Mouse (Mus musculus): ENCODE data around the gene Il34. TPM values are rescaled to one million over a fixed set of nuclear protein-coding genes. Genes with fewer than 3 reads are reported as not detected.

Il34 gene
- polyA plus RNA-seq, 1 experiment, result 40.4 TPM

DNA sequence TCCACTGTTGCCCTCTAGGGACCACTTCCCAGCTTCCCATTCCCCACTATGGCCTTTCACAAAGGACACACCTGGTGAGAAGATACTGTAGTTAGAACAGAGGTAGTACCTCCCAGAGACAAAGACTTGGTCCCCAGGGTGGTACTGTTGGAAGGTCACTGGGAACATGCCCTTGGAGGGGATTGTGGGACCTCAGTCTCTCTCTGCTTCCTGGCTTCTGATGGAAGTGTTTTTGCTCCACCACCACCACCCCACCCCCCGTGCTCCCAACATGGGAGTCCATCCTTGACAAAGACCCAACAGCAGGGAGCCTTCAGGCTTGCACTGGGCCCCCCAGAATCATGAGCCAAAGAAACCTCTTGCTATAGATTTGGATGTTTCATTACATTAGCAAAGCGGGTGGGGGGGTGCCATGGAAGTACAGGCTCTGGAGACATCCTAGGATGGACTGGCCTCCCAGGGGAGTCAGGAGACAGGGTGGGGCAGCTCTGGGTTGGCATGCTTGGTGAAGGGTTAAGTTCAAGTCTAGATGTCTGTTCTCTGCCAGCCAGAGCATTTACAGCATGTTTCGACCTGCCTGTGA lies 99.3 kb downstream of the Il34 start:
- 90% methylated on average over 3 of the region's 3 CpGs for WGBS
- no peak overlapping the region for H3K4me3 ChIP-seq (replicated peaks; ENCODE audit: extremely low read depth, low read depth, low read length)
- TF ChIP-seq CTCF (IDR thresholded peaks at IDR 0.05; ENCODE audit: insufficient read depth, low read length) (no peak), POLR2A (IDR thresholded peaks at IDR 0.05; ENCODE audit: borderline replicate concordance, extremely low read depth, low read depth, low read length) (no peak)
- no peak for DNase-seq
- H3K4me1 ChIP-seq (ENCODE audit: control insufficient read depth, insufficient read depth, low read length), result peaks cover 13% of the 10 kb centered on the region

- no peak for TF ChIP-seq POLR2A (IDR thresholded peaks at IDR 0.05; ENCODE audit: borderline replicate concordance, extremely low read depth, low read depth, low read length)
- TF ChIP-seq CTCF (IDR thresholded peaks at IDR 0.05; ENCODE audit: insufficient read depth, low read length), result no peak
- peaks cover 5% of the 10 kb centered on the region for H3K4me1 ChIP-seq (ENCODE audit: control insufficient read depth, insufficient read depth, low read length)
- DNase-seq, result no peak
- WGBS, result 68% methylated on average over 14 of the region's 14 CpGs
- H3K4me3 ChIP-seq (replicated peaks; ENCODE audit: extremely low read depth, low read depth, low read length), result no peak overlapping the region
Observed at GRCm38 (mm10) chr8:110705391-110706287, 100.1 kb downstream of the Il34 start.

GRCm38 (mm10) chr8:110704103-110704502 lies 101.6 kb downstream of the Il34 start:
- 88% methylated on average over 3 of the region's 3 CpGs for WGBS
- Histone ChIP-seq H3K4me3 (replicated peaks; ENCODE audit: extremely low read depth, low read depth, low read length) (no peak overlapping the region), H3K4me1 (ENCODE audit: control insufficient read depth, insufficient read depth, low read length) (no peaks in the 10 kb centered on the region)
- no peak for TF ChIP-seq POLR2A (IDR thresholded peaks at IDR 0.05; ENCODE audit: borderline replicate concordance, extremely low read depth, low read depth, low read length)
- TF ChIP-seq CTCF (IDR thresholded peaks at IDR 0.05; ENCODE audit: insufficient read depth, low read length), result no peak
- no peak for DNase-seq

DNA sequence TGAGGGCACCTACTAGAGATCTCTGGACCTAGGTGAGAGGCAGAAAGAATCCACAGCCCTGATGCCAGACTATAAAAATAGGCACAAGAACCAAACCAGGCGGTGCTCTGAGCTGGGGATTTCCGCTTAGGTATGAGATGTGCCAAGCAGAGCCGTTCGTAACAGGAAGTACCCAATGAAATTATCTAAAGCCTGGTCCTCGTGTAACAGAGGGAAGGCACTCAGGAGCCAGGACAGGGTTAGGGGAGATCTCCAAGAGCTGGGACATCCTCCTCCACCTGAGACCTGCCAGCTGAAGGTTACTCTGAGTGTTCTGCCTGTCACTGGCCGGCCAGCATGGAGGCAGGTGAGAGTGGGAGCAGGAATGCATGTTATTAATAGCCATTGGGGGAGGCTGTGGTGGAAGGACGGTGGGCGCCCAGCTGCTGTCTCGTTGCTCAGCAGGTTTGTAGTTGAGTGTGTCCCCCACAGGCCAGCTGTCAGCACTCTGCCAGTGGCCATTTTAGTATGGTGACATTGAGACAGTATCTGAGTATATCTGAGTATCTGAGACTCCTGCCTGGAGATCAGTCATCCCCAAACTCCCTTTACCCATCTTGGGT lies 102.2 kb downstream of the Il34 start:
- Histone ChIP-seq H3K4me3 (replicated peaks; ENCODE audit: extremely low read depth, low read depth, low read length) (no peak overlapping the region), H3K4me1 (ENCODE audit: control insufficient read depth, insufficient read depth, low read length) (no peaks in the 10 kb centered on the region)
- no peak for TF ChIP-seq POLR2A (IDR thresholded peaks at IDR 0.05; ENCODE audit: borderline replicate concordance, extremely low read depth, low read depth, low read length)
- TF ChIP-seq CTCF (IDR thresholded peaks at IDR 0.05; ENCODE audit: insufficient read depth, low read length), result no peak
- DNase-seq, result no peak
- WGBS, result 68% methylated on average over 9 of the region's 9 CpGs

- TF ChIP-seq CTCF (IDR thresholded peaks at IDR 0.05; ENCODE audit: insufficient read depth, low read length) (no peak), POLR2A (IDR thresholded peaks at IDR 0.05; ENCODE audit: borderline replicate concordance, extremely low read depth, low read depth, low read length) (no peak)
- no peak for DNase-seq
- WGBS, result 61% methylated on average over 9 of the region's 9 CpGs
- Histone ChIP-seq H3K4me1 (ENCODE audit: control insufficient read depth, insufficient read depth, low read length) (no peaks in the 10 kb centered on the region), H3K4me3 (replicated peaks; ENCODE audit: extremely low read depth, low read depth, low read length) (no peak overlapping the region)
Observed at GRCm38 (mm10) chr8:110702636-110703459, 102.9 kb downstream of the Il34 start.

GRCm38 (mm10) chr8:110700561-110700960 lies 105.2 kb downstream of the Il34 start:
- Histone ChIP-seq H3K4me1 (ENCODE audit: control insufficient read depth, insufficient read depth, low read length) (peaks cover 5% of the 10 kb centered on the region), H3K4me3 (replicated peaks; ENCODE audit: extremely low read depth, low read depth, low read length) (no peak overlapping the region)
- WGBS, result 91% methylated on average over 2 of the region's 2 CpGs
- no peak for DNase-seq
- no peak for TF ChIP-seq CTCF (IDR thresholded peaks at IDR 0.05; ENCODE audit: insufficient read depth, low read length)
- TF ChIP-seq POLR2A (IDR thresholded peaks at IDR 0.05; ENCODE audit: borderline replicate concordance, extremely low read depth, low read depth, low read length), result no peak

GRCm38 (mm10) chr8:110699501-110699900 lies 106.2 kb downstream of the Il34 start:
- DNase-seq, result no peak
- WGBS, result 67% methylated on average over 7 of the region's 7 CpGs
- H3K4me3 ChIP-seq (replicated peaks; ENCODE audit: extremely low read depth, low read depth, low read length), result no peak overlapping the region
- H3K4me1 ChIP-seq (ENCODE audit: control insufficient read depth, insufficient read depth, low read length), result peaks cover 11% of the 10 kb centered on the region
- TF ChIP-seq POLR2A (IDR thresholded peaks at IDR 0.05; ENCODE audit: borderline replicate concordance, extremely low read depth, low read depth, low read length), result no peak

DNA sequence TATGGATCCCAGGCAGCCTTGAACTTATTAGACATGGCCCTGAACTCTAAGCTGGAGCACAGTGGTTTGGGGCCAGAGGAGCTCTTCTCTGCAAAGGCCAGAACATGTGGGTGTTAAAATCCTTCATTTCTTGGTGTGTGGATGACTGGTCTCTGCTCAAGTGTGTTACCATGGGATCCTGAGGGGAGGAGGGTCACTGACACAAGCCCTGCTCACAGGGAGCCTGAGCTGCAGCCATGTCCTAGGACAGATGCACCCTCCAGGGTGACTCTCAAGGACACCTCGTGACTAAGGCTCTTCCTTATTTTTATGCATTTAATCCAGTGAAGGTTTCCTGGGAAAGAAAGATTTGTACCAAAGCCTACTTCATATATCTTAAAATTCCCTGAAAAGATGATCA lies 107.6 kb downstream of the Il34 start:
- DNase-seq, result no peak
- H3K4me3 ChIP-seq (replicated peaks; ENCODE audit: extremely low read depth, low read depth, low read length), result no peak overlapping the region
- peaks cover 11% of the 10 kb centered on the region for H3K4me1 ChIP-seq (ENCODE audit: control insufficient read depth, insufficient read depth, low read length)
- WGBS, result 58% methylated on average over 1 of the region's 1 CpGs
- no peak for TF ChIP-seq CTCF (IDR thresholded peaks at IDR 0.05; ENCODE audit: insufficient read depth, low read length)
- TF ChIP-seq POLR2A (IDR thresholded peaks at IDR 0.05; ENCODE audit: borderline replicate concordance, extremely low read depth, low read depth, low read length), result no peak

GRCm38 (mm10) chr8:110697571-110697970 lies 108.2 kb downstream of the Il34 start:
- 90% methylated on average over 5 of the region's 5 CpGs for WGBS

More at GRCm38 (mm10) chr8:110697571-110697970, 108.2 kb downstream of the Il34 start:
- TF ChIP-seq POLR2A (IDR thresholded peaks at IDR 0.05; ENCODE audit: borderline replicate concordance, extremely low read depth, low read depth, low read length), result no peak
- TF ChIP-seq CTCF (IDR thresholded peaks at IDR 0.05; ENCODE audit: insufficient read depth, low read length), result no peak
- H3K4me3 ChIP-seq (replicated peaks; ENCODE audit: extremely low read depth, low read depth, low read length), result no peak overlapping the region
- no peak for DNase-seq
- H3K4me1 ChIP-seq (ENCODE audit: control insufficient read depth, insufficient read depth, low read length), result peaks cover 11% of the 10 kb centered on the region

Data from lung, adult 2 months (tissue).